Mouse (Mus musculus) hindbrain, embryonic 13.5 days (tissue): ENCODE data around the gene Nat10. TPM values are rescaled to one million over a fixed set of nuclear protein-coding genes. Genes with fewer than 3 reads are reported as not detected.

Experiments used
- ATAC-seq: fragments of 200-750 bp; cut with Nextera tagmentation; 2 replicates; pipeline ENCODE4 v1.8.0; 2017; ENCODE audit warnings: moderate TSS enrichment; ENCODE audit not compliant: low FRiP score
- H3K27ac ChIP-seq: fragments of 300-500 bp; sonication (generic); 2 replicates; pipeline ENCODE4 v1.5.1; 2015; ENCODE audit warnings: inconsistent platforms, mild to moderate bottlenecking, moderate library complexity
- H3K27me3 ChIP-seq: fragments of 300-500 bp; sonication (generic); 2 replicates; pipeline ENCODE4 v1.6.1; 2015; ENCODE audit warnings: mild to moderate bottlenecking, inconsistent platforms
- H3K36me3 ChIP-seq: fragments of 300-500 bp; sonication (generic); 2 replicates; pipeline ENCODE4 v1.6.1; 2015; ENCODE audit warnings: mild to moderate bottlenecking, inconsistent platforms
- H3K4me1 ChIP-seq: fragments of 300-500 bp; sonication (generic); replicated peaks from 2 replicates; pipeline ENCODE4 v1.6.1; 2015; ENCODE audit warnings: inconsistent platforms
- H3K4me2 ChIP-seq: fragments of 300-500 bp; sonication (generic); 2 replicates; pipeline ENCODE4 v1.6.1; 2015; ENCODE audit warnings: inconsistent platforms, mild to moderate bottlenecking, moderate library complexity
- H3K4me3 ChIP-seq: fragments of 300-500 bp; sonication (generic); 2 replicates; pipeline ENCODE4 v1.5.1; 2015; ENCODE audit warnings: mild to moderate bottlenecking, inconsistent platforms
- H3K9ac ChIP-seq: fragments of 300-500 bp; sonication (generic); 2 replicates; pipeline ENCODE4 v1.6.1; 2015; ENCODE audit warnings: mild to moderate bottlenecking, inconsistent platforms
- H3K9me3 ChIP-seq: fragments of 300-500 bp; sonication (generic); 2 replicates; pipeline ENCODE4 v1.6.1; 2016; ENCODE audit warnings: inconsistent platforms
- WGBS: fragments of 180-500 bp; shearing (Covaris S2); methylation state at CpG from one replicate; pipeline ENCODE4 v1.1.7; 2015; 5-methylcytosine and 5-hydroxymethylcytosine counted together
- polyA plus RNA-seq: library from polyadenylated mRNA; unstranded; fragments of >200 nt; fragmentation: Nextera tagmentation; extraction: Ambion mirVana; gene quantifications from 2 replicates; pipeline ENCODE4 v1.2.1, GENCODE M21; 2015

Gene Nat10
- polyA plus RNA-seq, 1 experiment from 2014 or later, result 18.5 TPM

- ATAC-seq, result no peak
- Histone ChIP-seq H3K27ac (no peak overlapping the region), H3K9me3 (no peaks in the 10 kb centered on the region), H3K4me2 (no peak overlapping the region), H3K9ac (no peak overlapping the region), H3K36me3 (no peaks in the 10 kb centered on the region), H3K4me1 (peaks cover 42% of the 10 kb centered on the region), H3K27me3 (no peaks in the 10 kb centered on the region), H3K4me3 (no peak overlapping the region)
- 83% methylated on average over 7 of the region's 7 CpGs for WGBS
These were observed 88.4 kb downstream of the Nat10 start for GRCm38 (mm10) chr2:103672573-103673119.

Other genes starting within 250 kb of the Nat10 start
- 10.9 and 13.1 TPM in 2 replicates for gene Abtb2, start 195.0 kb downstream of the Nat10 start, polyA plus RNA-seq
- 408 and 431 TPM in 2 replicates for gene Caprin1, start 36.4 kb upstream of the Nat10 start, polyA plus RNA-seq
- 34.1 and 42.3 TPM in 2 replicates for gene Lmo2, start 196.7 kb upstream of the Nat10 start, polyA plus RNA-seq